Mouse (Mus musculus): Measurements from ENCODE around the gene Dpagt1.
"Not testable (repeated sequence)": the region's sequence is repeated elsewhere in the genome, so short reads cannot be mapped to it uniquely, and the experiment has no call there.

Gene Dpagt1

GRCm38 (mm10) chr9:44341487-44341886 lies 15.7 kb downstream of the Dpagt1 start:
- DNase-seq: no peak

DNA sequence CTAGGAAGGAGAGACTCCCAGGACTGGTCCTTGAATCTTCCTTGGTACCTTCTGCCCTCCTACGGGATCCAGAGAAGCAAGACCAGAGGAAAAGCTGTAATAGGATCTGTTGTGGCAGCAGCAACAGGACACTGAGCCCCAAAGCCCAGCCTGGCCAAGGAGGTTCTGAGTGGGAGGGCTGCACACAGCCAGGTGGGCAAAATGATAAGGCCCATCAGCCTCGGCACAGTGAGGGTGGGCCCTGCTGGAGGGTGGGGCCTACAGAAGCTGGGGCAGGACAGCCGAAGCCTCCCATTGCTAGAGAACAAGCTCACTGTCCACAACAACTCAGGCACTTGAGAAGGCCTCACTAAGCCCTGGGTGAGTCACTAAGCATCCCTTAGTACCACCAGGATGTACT lies 16.4 kb downstream of the Dpagt1 start:
- DNase-seq: no peak

DNA sequence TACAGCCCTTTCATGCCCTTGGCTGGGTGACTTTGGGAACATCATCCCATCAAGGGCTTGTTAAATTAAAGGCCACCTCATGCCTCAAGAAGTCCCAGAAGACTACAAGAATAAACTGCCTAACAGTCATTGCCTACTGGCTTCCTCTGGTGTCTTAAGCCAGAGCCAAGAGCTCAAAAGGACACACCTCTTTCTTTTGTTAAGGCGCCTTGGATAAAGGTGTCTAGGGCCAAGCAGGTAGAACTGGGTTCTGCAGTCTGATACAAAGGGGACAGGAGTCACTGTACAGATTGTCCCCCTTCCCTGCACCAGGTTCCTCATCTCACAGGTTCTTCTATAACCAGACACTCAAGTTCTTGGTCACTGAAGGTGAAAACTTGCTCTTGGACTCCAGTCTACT lies 16.8 kb downstream of the Dpagt1 start:
- no peak for DNase-seq

GRCm38 (mm10) chr9:44343290-44343689 lies 17.5 kb downstream of the Dpagt1 start:
- no peak for DNase-seq

- DNase-seq: peak; percentile 89
These were observed 18.1 kb downstream of the Dpagt1 start, which contains the start of gene Hmbs for GRCm38 (mm10) chr9:44343781-44344421. Gene Hmbs (minus strand): TSS chr9:44344228.

- DNase-seq: no peak
These were observed 20.0 kb downstream of the Dpagt1 start for GRCm38 (mm10) chr9:44345570-44346433.

- no peak for DNase-seq
These were observed 21.3 kb downstream of the Dpagt1 start for GRCm38 (mm10) chr9:44347166-44347565.

DNA sequence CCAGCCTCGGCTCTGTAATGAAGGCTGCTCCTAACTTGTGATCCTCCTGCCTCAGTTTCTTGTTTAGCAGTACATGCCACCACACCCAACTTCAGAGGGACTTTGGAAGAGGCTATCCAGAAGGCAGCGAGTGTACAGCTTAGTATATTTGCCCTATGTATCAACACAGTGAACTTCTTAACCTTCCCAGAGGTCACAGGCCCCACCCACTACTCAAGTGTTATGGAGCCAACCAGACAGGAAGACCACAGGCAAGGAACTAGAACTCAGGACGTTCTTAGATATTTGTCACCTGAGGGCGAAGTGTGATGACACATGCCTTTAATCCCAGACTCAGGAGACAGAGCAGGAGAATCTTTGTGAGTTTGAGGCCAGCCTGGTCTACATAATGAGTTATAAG lies 21.8 kb downstream of the Dpagt1 start:
- no peak for DNase-seq

GRCm38 (mm10) chr9:44348546-44348945 lies 22.7 kb downstream of the Dpagt1 start:
- DNase-seq: no peak

DNA sequence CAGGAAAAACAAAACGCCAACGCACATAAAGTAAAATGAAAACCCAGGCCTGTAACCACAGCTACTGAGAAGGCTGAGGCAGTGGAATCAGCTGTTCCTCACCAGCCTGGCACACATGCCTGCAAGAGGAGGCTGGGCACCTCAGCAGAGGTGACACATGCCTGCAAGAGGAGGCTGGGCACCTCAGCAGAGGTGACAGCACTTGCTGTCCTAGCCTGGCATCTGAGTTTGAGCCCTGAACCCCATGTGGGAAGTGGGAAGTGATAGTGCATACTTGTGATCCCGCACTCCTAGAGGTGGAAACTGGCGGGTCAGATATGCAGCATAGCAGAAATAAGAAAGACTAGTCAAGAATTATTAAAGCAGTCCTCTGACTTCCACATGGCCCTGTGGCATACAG lies 25.6 kb downstream of the Dpagt1 start:
- DNase-seq: no peak

- no peak for DNase-seq
These were observed 26.5 kb downstream of the Dpagt1 start for GRCm38 (mm10) chr9:44352337-44352736.

DNA sequence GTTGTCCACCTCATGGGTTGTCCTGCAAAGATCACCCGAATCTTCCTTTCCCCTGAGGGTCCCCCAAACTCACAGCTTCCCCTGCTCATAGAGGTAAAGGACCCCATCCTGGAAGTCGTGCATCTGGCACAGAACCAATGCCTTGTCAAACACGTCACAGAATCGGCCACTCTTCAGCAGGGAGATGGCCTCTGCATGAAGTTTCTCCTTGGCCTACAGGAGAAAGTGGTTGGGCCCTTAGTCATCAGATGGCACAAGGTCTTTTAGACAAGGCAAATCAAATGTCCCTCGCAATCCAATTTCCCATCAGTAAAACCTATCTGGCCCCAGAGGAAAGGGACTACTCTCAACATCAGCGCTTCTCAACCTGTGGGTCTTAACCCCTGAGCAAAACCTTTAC lies 27.3 kb downstream of the Dpagt1 start:
- no peak for DNase-seq

DNA sequence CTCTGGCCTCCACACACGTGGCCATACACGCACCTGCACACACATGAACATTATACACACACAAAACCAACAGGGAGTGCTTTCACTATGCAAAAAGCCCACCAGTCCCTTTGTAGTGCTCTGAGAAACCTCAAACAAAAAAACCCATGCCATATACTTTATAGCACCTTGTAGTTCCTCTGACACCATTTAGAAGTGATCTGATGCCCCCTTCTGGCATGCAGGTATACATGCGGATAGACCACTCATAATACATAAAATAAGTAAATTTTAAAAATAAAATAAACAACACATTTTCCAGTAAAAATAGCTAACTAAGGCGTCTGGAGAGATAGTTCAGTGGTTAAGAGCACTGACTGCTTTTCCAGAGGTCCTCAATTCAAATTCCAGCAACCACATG lies 31.4 kb downstream of the Dpagt1 start:
- peak; percentile 65 for DNase-seq

- peak; percentile 96 for DNase-seq
These were observed 35.5 kb downstream of the Dpagt1 start, which contains the start of gene Vps11 for GRCm38 (mm10) chr9:44361190-44361917. Gene Vps11 (minus strand): TSS chr9:44361670.

- DNase-seq: not testable (repeated sequence)
These were observed 36.1 kb downstream of the Dpagt1 start for GRCm38 (mm10) chr9:44361931-44362330.

- peak; percentile 36 for DNase-seq
These were observed 38.7 kb downstream of the Dpagt1 start for GRCm38 (mm10) chr9:44364480-44364879.

DNA sequence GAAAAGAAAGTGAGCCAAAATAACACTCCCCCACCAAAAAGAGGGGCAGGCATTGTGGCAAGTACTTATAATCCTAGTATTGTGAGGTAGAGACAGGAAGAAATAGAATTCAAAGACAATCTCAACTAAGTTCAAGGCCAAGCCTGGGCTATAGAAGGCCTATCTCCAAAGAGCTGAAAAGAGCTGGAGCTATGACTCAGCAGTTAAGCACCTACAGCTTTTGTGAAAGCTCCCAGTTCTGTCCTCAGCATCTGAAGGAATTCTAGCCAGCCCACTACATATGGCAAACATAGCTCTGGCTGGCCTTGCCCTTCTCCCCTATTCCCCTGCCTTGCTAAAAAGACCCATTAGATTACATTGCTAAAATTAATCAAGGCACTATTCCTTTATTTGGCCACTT lies 47.6 kb downstream of the Dpagt1 start:
- no peak for DNase-seq

GRCm38 (mm10) chr9:44376141-44376540 lies 50.3 kb downstream of the Dpagt1 start:
- no peak for DNase-seq

DNA sequence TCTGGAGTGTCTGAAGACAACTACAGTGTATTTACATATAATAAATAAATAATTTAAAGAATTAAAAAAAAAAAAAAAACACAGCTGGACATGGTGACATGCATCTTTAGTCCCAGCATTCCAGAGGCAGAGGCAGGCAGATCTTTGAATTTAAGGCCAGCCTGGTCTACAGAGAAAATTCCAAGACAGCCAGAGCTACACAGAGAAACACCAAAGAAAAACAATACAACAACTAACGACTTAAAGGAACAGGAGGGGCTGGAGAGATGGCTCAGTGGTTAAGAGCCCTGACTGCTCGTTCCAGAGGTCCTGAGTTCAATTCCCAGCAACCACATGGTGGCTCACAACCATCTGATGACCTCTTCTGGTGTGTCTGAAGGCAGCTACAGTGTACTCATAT lies 51.5 kb downstream of the Dpagt1 start:
- DNase-seq: not testable (repeated sequence)

GRCm38 (mm10) chr9:44378153-44378730 lies 52.4 kb downstream of the Dpagt1 start:
- DNase-seq: no peak

GRCm38 (mm10) chr9:44379054-44379834 lies 53.4 kb downstream of the Dpagt1 start, which contains the start of gene Hyou1:
Gene Hyou1 (plus strand): TSS chr9:44379490.
- DNase-seq: peak; percentile 99

- no peak for DNase-seq
These were observed 54.0 kb downstream of the Dpagt1 start for GRCm38 (mm10) chr9:44379862-44380261.

All from thymus, postnatal 14 days (tissue).